16 mouse cellular contexts compared by ENCODE assay signal in genomic region chr4:7642878-7643590, GRCm38 (mm10).
DNase-seq lines count a peak whose midpoint lies in the region; ATAC-seq lines count a peak whose summit lies in the region.
"Had no signal": no experiment of that assay in that cellular context is flagged by ENCODE, and none has a peak within 500 bp of the region (broad histone marks: within the 10 kb centered on the region; RNA-seq: fewer than 3 reads in every experiment).

No protein-coding gene starts in this region.

- 80% methylated on average over 8 of the region's 8 CpGs for WGBS in embryonic facial prominence, embryonic 10.5 days
- 29% methylated on average over 8 of the region's 8 CpGs for WGBS in midbrain, embryonic 13.5 days

- peak overlapping the region; percentile 24; the same call in 1 of the 2 replicates for H3K4me2 ChIP-seq in midbrain, embryonic 13.5 days (replicated peaks)
- H3K4me2 ChIP-seq: heart, embryonic 11.5 days; hindbrain, embryonic 15.5 days; limb, embryonic 13.5 days had no signal

- no peaks in the 10 kb centered on the region for H3K27me3 ChIP-seq in embryonic facial prominence, embryonic 10.5 days (replicated peaks; ENCODE audit: low read depth, poor library complexity, severe bottlenecking)
- H3K27me3 ChIP-seq in midbrain, embryonic 13.5 days = no peaks in the 10 kb centered on the region
- H3K27me3 ChIP-seq: hindbrain, embryonic 15.5 days; limb, embryonic 13.5 days had no signal

- no peaks in the 10 kb centered on the region for H3K36me3 ChIP-seq in embryonic facial prominence, embryonic 10.5 days (replicated peaks)
- H3K36me3 ChIP-seq in midbrain, embryonic 13.5 days = no peaks in the 10 kb centered on the region
- H3K36me3 ChIP-seq: G1E; hindbrain, embryonic 15.5 days; limb, embryonic 13.5 days had no signal

- DNase-seq in layer of hippocampus, adult 11-12 months (ENCODE audit: low spot score) = peak; percentile 27
- DNase-seq in layer of hippocampus, postnatal 25 days (ENCODE audit: extremely low spot score in 1 of 2, low spot score in 1 of 2) = no peak
- DNase-seq in embryonic facial prominence, embryonic 10.5 days (ENCODE audit: low spot score) = peak; percentile 7
- DNase-seq in layer of hippocampus, adult 18-20 months (ENCODE audit: low spot score in 2 of 2) = peak; percentile 28 to 67
- no peak for DNase-seq in neural tube, embryonic 10.5 days (ENCODE audit: extremely low spot score, low spot score)
- no peak for DNase-seq in kidney, postnatal 4 days
- DNase-seq: B cell, adult 2 months; cerebellum, postnatal 10 days; gastrocnemius, postnatal 14 days; lung, adult 2 months had no signal

- peak; percentile 83 for ATAC-seq in midbrain, embryonic 13.5 days
- ATAC-seq in megakaryocyte-erythroid progenitor cell, adult 5-6 weeks (replicated peaks; ENCODE audit: low FRiP score, low TSS enrichment, poor library complexity, severe bottlenecking) = no peak

- H3K27ac ChIP-seq in embryonic facial prominence, embryonic 10.5 days (replicated peaks) = no peak overlapping the region
- H3K27ac ChIP-seq in midbrain, embryonic 13.5 days = no peak overlapping the region
- H3K27ac ChIP-seq: hindbrain, embryonic 15.5 days; limb, embryonic 13.5 days had no signal

- no peak overlapping the region for H3K4me3 ChIP-seq in embryonic facial prominence, embryonic 10.5 days
- no peak overlapping the region for H3K4me3 ChIP-seq in midbrain, embryonic 13.5 days (replicated peaks)
- H3K4me3 ChIP-seq: hindbrain, embryonic 15.5 days; limb, embryonic 13.5 days had no signal

- no peak overlapping the region for H3K9ac ChIP-seq in midbrain, embryonic 13.5 days (replicated peaks)
- H3K9ac ChIP-seq: hindbrain, embryonic 15.5 days; limb, embryonic 13.5 days had no signal

- no peaks in the 10 kb centered on the region for H3K4me1 ChIP-seq in embryonic facial prominence, embryonic 10.5 days
- H3K4me1 ChIP-seq in midbrain, embryonic 13.5 days (replicated peaks) = peaks cover 8% of the 10 kb centered on the region
- H3K4me1 ChIP-seq: hindbrain, embryonic 15.5 days; limb, embryonic 13.5 days had no signal

- H3K9me3 ChIP-seq in embryonic facial prominence, embryonic 10.5 days = no peaks in the 10 kb centered on the region
- no peaks in the 10 kb centered on the region for H3K9me3 ChIP-seq in midbrain, embryonic 13.5 days
- H3K9me3 ChIP-seq: G1E; hindbrain, embryonic 15.5 days; limb, embryonic 13.5 days had no signal

Comparison
In these comparisons a context has a peak if more than half of its experiments do, and no peak if none do; other contexts are left out.
1. DNase-seq: peak in layer of hippocampus, adult 11-12 months (single experiment), embryonic facial prominence, embryonic 10.5 days (single experiment) and layer of hippocampus, adult 18-20 months (2 of 2); none in layer of hippocampus, postnatal 25 days (0 of 2), neural tube, embryonic 10.5 days (single experiment) and kidney, postnatal 4 days (0 of 2).